Mouse (Mus musculus) retina, postnatal 1 day (tissue): ENCODE measurements around the gene Ptn.

Source experiments
- DNase-seq: peaks from one replicate; pipeline ENCODE4 v3.0.0-alpha.2; 2012

Gene Ptn

GRCm38 (mm10) chr6:36812666-36813515 is 2.9 kb upstream of the Ptn start:
- DNase-seq: no peak

- peak; percentile 74 for DNase-seq
These were observed 428 bp upstream of the Ptn start for GRCm38 (mm10) chr6:36810448-36810847.

GRCm38 (mm10) chr6:36809311-36809726 is 701 bp downstream of the Ptn start:
- DNase-seq: peak; percentile 55

- peak; percentile 18 for DNase-seq
These were observed 1.5 kb downstream of the Ptn start for GRCm38 (mm10) chr6:36808306-36809058.

GRCm38 (mm10) chr6:36806906-36807305 is 3.1 kb downstream of the Ptn start:
- no peak for DNase-seq

- DNase-seq: no peak
These were observed 9.6 kb downstream of the Ptn start for GRCm38 (mm10) chr6:36800309-36800946.

- no peak for DNase-seq
These were observed 12.9 kb downstream of the Ptn start for GRCm38 (mm10) chr6:36797066-36797655.

- no peak for DNase-seq
These were observed 15.5 kb downstream of the Ptn start for GRCm38 (mm10) chr6:36794535-36794934.

GRCm38 (mm10) chr6:36793775-36794174 is 16.2 kb downstream of the Ptn start:
- no peak for DNase-seq

GRCm38 (mm10) chr6:36789261-36789660 is 20.8 kb downstream of the Ptn start:
- no peak for DNase-seq

- peak; percentile 59 for DNase-seq
These were observed 21.3 kb downstream of the Ptn start for GRCm38 (mm10) chr6:36788576-36789191.

GRCm38 (mm10) chr6:36784682-36785208 is 25.3 kb downstream of the Ptn start:
- DNase-seq: peak; percentile 85

- DNase-seq: no peak
These were observed 27.5 kb downstream of the Ptn start for GRCm38 (mm10) chr6:36782481-36782880.

- peak; percentile 55 for DNase-seq
These were observed 32.3 kb downstream of the Ptn start for GRCm38 (mm10) chr6:36777567-36778337.

GRCm38 (mm10) chr6:36777039-36777438 is 33.0 kb downstream of the Ptn start:
- DNase-seq: no peak

GRCm38 (mm10) chr6:36775647-36776360 is 34.2 kb downstream of the Ptn start:
- no peak for DNase-seq

- no peak for DNase-seq
These were observed 37.5 kb downstream of the Ptn start for GRCm38 (mm10) chr6:36772541-36772940.

GRCm38 (mm10) chr6:36769012-36769411 is 41.0 kb downstream of the Ptn start:
- DNase-seq: no peak

- DNase-seq: no peak
These were observed 43.1 kb downstream of the Ptn start for GRCm38 (mm10) chr6:36766941-36767340.

GRCm38 (mm10) chr6:36755001-36755885 is 54.8 kb downstream of the Ptn start:
- DNase-seq: no peak
